Mouse (Mus musculus) left cerebral cortex, postnatal 36 days (tissue): ENCODE measurements around the gene Aga. TPM values are rescaled to one million over a fixed set of nuclear protein-coding genes. Genes with fewer than 3 reads are reported as not detected.
"Not testable (repeated sequence)": the region's sequence is repeated elsewhere in the genome, so short reads cannot be mapped to it uniquely, and the experiment has no call there.

Experiments used
- DNase-seq, 2 experiments: peaks; one replicate each; pipeline ENCODE4 v3.0.0; 2021 to 2022; ENCODE audit warnings: low spot score in 2 of 2, mixed read lengths in 1 of 2
- intact Hi-C: fragments of 180-260 bp; cut with DNase I; formaldehyde crosslinking; loops from one replicate; pipeline ENCODE4 v1.15.1; 2025
- total RNA-seq, 2 experiments: library from RNA; stranded (reverse); gene quantifications; 2 replicates each; pipeline ENCODE4 v1.2.3; 2021

Gene Aga
- 1 to 10 TPM; 6.9 to 7.9 TPM for total RNA-seq

DNA sequence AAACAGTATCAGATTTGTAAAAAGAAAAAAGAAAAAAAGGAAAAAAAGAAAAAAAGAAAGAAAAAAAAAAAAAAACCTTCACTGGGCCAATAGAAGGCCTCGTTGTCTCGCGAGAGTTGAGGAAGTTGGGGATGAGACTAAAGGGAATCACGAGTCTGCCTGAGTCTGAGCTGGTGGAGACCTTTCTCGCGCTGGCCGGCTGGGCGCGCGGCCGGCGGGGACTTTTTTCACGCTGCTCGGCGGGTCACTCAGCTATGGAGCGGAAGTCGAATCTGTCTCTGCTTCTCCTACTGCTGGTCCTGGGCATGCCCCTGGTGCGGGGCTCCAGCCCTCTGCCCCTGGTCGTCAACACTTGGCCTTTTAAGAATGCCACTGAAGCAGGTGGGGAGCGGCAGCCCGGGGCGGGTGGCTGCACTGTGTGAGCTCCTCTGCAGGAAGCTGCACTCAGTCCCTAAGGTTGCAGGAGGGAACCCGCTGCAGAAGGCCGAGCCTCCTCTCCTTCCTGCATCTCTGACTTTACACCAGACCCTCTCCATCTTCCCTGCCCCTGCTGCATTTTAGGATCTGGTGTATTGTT, at the start of gene Aga:
Gene Aga, plus strand, starts transcription at position 177 of the 577 bp plus-strand sequence.
- intact Hi-C loops: no loop called here

DNA sequence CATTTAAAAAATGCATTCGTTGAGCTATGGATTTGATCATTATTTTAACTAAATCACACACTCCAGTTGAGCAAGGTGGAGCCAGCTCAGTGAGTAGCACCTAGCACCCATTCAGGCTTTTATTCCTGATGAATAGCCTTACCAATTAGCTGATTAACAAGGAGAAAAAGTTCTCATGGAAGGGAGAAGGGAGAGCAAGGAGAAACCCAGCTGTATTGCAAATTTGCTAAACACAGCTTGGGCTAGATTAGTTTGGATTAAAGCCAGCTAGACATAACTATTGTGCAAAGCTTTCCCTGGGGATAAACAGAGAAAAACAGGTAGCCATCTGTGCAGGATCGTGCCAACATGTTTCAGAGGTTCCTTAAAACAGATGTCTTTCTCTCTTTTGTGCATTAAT, 22.5 kb upstream of the Aga start:
- DNase-seq: no peak
- intact Hi-C loops: no loop called here

More for the DNA sequence above, at the start of gene Aga:
- DNase-seq: peak; percentile 86 to 87

DNA sequence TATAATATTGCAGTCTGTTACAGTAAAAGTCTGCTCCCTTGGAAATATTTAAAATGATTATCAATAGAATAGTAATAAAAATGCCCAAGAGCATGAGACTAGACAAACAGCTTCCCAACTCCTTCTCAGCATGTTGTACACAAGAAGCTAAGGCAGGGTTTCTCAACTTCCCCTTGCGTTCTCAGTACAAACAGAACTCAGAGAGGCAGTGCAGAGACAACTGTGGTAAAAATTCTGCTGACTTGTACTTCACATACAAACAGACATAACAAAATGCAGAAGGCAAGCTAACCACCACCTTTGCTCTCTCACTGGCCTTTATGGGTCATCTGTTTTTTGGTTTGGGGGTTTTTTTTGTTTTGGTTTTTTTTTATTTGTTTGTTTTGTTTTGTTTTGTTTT, 15.3 kb upstream of the Aga start:
- intact Hi-C loops: no loop called here
- no peak for DNase-seq

DNA sequence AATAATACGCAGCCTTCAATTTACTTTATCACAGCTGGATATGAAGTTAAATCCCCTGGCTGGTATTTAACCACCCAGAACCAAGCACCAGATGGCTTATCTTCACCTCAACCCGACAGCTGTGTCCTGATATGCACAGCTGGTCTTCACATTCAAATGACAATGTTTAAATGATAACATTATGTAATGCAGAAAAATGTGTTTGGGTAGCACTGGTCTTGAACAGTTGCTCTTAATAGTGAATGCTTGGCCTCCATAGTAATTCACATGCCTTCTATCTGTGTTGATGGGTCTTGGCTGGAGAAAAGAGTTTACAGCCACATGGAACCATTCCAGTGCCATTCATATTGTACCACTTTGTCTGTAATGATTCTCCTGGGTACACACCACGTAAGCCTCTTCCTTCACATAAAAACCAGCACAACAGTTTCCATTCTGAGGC, 14.6 kb upstream of the Aga start:
- no peak for DNase-seq
- intact Hi-C loops: no loop called here

DNA sequence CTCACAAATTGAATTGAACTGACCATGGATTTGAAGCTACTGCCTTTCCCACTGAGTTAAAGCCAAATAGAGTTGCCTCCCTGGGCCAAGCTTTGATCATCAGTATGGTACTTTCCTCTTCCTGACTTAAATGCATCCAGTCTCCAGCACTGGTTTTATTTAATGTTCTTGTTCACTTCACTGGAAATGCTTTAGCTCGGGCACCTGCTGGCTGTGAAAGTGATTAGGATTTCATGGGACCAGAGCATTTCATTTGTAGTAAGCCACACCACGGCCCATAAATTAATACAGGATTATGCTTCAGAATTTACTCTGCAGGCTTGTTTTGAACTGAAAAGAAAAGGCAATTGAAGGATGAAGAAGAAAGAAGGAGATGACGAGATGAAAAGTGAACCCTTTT, 26.5 kb downstream of the Aga start:
- intact Hi-C loops, DNase-seq: not testable (repeated sequence)

DNA sequence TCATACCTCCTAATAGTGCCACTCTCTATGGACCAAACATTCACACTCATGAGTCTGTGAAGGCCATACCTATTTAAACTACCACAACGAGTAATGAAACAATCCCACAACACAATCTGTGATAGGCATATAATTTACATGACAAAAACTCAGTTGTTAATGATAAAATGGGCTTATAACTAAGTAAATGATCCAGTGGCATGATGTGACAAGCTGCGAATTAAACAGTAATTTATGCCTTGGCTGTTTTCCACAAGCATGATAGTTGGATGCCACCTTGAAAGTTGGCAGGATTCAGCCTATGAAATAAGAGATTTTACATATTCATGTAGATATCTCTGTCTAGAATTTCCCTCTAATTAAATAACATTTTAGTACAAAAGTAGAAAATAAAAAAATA, 28.1 kb downstream of the Aga start:
- intact Hi-C loops: no loop called here
- DNase-seq: no peak

DNA sequence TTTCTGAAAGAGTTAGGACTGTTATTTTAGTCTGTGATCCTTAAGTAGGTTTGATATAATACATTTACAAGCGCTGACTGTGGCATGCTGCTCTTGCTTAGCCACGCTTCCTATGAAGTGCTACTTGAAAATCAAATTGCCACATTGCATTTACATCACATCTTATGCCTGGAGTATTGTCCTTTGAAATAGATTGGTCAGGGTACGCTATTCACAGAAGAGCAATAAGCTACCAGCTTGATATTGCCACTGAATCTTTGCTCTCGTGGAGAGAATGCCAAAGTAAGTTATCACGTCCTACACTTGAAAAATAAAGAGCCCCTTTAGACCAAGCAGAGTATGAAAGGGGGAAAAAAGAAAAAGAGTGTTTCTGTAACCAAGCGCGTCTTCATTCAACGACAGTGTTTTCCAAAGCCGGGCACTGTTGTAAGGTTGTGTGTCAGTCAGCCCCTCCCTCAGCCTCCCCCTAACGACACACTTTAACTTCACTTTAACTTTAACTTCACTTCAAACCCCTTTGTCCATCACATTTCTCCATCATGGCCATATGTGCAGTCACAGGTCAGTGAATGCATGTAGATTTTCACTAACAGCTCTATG, 51.0 kb downstream of the Aga start:
- no peak for DNase-seq
- intact Hi-C loops: no loop called here

DNA sequence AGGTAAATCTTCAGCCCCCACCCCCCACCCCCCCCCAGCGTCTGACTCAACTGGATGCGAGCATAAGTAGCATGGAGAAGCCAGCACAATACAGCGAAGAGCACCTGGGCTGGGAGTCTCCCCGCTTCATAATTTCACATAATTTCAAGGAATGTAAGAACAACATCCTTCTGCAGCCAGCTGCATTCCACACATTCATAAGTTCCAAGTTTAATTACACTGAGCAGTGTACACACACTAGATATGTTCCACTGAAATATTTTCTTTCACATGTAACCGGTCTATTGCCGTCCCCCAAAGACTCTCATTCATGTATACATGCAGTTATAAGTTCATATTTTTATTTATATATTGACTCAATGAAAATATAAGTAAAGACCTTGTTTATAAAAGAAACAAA, 54.7 kb downstream of the Aga start:
- DNase-seq: no peak
- intact Hi-C loops: no loop called here

Other genes starting within 250 kb of the Aga start
- gene Neil3, start 127.3 kb downstream of the Aga start, total RNA-seq: under 1 TPM in 1 of 2 experiments, not detected in 1; 0.39 TPM